Mouse (Mus musculus): ENCODE results near the gene Hba-a1.
"Not testable (repeated sequence)": the region's sequence is repeated elsewhere in the genome, so short reads cannot be mapped to it uniquely, and the experiment has no call there.

The Hba-a1 gene

DNA sequence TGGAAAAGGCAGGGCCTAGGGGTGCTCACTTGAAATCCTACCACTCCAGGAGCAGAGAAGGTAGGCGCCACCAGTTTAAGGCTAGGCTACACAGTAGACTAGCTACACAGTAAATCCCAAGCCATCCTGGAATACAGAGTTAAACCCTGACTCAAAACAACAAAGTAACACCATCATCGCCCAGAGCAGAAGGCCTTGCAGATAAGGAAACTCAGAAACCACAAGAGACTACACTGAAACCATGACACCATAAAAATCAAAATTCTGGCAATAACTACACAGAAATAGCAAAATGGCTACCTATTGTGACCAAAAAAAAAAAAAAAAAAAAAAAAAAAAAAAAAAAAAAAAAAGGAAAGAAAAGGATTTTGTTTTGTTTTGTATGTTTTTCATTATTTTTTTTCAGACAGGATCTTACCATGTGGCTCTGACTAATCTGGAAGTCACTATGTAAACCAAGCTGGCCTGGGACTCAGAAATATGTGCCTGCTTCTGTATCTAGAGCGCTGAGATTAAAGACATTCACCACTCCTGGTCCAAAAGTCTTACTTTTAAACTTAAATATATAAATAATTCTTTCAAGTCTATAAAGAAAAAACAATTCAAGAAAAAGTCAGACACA is 18.1 kb upstream of the Hba-a1 start:
- no peak for DNase-seq

DNA sequence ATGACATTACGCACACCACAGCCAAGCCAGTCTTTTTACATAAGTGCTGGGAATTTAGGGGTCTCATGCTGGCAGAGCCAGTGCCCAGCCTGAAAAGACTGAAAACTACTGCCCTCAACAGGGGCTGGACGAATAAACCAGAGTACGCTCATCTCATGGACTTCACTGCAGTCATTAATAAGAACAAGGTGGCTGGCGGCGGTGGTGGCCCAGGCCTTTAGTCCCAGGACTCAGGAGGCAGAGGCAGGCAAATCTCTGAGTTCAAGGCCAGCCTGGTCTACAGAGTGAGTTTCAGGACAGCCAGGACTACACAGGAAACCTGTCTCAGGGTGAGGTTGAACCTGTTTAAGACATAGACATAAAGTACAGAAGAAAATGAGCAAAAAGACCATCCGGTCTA is 17.1 kb upstream of the Hba-a1 start:
- no peak for DNase-seq

DNA sequence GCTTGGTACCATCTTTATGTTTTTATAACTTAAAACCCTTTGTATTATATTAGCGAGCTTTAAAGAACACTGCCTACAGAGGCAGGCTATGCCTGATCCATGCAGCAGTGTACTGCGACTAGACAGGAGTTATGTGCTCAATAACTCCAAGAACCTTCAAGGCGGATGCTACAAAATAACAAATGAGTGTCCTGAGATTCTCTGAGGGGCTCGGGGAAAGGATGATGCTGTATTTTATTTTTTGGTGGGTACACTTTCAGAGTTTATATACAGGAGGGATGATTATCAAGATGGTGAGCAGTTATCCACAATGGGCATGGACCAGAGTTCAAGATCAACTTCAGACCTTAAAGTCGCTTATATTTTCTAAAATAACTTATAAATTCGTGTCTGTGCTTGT is 16.5 kb upstream of the Hba-a1 start:
- DNase-seq: peak; percentile 6

DNA sequence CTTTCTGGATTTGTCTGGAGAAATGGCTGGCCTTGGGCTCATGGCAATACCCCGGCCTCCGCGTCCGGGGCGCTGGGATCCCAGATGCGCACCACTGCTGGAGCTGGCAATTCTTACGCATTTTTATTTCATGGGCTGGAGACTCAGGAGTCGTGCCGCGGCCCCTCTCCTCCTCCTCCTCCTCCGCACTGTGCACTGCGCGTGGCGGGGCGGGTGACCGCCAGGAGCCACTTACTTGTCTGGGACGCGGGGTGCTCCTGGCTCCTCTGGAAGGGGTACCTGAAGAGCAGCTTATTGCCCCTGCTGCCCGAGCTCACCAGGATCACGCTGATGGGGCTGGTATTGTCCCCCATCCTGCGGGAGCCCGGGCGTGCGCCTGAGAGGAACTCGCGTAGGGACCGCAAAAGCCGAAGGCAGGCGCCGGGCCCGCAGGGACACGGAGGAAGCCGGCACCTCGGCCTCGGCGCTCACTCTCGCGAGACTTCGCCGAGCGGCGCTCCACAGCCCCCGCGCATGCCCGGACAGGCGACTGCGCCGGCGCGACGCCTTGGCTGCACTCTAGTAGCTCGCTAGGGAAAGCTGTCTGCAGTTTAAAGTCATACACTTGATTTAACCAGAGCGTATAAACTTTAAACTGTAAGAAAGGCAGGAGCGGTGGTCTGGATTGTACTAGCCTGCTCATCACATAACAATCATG is 16.0 kb upstream of the Hba-a1 start, which contains the start of gene Nprl3:
Nprl3 (minus strand) TSS at position 520 of the 697 bp plus-strand sequence.
- peak; percentile 94 for DNase-seq

DNA sequence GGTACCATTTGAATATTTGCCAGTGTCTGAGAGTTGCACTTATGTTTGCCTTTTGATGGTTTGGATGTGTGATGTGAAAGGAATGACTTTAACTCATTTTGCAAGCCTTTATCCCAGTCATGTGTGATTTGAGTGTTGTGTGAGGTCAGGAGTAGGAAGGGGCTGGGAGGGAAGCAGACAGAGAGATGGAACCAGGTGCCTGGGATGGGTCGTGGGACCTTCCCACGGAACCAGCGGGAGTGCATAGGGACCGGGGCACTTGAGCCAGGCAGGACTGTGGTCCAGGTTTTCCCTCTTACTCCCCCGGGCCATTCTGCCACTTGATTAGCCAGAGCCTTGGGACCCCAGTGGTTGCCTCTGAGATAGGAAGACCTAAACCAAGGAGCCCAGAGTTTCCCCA is 15.3 kb upstream of the Hba-a1 start:
- peak; percentile 24 for DNase-seq

DNA sequence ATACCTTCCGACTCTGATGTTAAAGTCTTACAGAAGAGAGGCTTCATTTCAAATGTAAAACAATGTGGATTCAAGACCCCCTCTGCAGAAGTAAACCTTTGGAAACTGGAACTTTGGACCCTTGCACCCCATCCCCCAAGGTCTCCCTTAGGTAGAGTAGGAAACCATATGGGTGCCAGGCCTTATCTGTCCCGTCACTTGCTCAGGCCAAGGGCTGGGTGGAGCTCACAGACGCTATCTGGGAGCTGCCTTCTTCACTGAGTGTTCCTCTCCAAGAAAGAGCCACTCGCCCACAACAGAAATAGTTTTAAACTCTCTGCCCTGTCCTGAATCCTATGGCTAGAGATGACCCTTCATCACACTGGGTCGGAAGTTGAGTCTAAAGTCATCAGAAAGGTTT is 14.4 kb upstream of the Hba-a1 start:
- no peak for DNase-seq

DNA sequence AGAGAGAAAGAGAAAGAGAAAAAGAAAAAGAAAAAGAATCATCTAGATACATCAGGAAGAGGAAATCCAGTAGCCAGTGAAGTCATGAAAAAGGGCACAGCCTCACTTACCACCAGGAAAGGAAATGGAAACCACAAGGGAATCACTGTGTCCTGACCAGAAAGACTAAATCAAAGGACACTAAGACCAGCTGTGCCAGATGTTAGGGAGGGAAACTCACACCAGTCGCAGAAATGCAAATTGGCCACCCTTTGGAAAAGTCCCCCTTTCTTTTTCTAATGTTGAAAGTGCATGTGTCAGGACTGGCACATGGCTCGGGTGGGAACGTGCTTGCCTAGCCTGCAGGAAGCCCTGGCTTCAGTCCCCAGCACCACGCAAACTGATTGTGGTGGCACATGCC is 12.1 kb upstream of the Hba-a1 start:
- no peak for DNase-seq

DNA sequence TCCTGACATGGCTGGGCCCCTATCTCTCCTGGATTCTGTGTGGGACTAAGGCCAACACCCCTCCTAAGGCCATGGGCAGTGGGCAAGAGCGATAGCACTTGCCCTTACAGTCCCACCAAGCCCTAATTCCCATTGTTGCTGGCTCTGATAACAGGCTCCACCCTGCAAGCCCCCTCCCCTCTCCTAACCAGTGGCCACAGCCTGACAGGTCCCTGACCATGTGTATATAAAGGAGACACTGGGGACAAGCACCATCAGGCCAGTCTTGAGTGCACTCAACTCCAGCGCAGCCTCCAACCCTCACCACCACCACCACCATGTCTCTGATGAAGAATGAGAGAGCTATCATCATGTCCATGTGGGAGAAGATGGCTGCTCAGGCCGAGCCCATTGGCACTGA is 7.0 kb upstream of the Hba-a1 start, which contains the start of gene Hba-x:
Hba-x (plus strand) TSS at position 54 of the 400 bp plus-strand sequence.
- DNase-seq: no peak

DNA sequence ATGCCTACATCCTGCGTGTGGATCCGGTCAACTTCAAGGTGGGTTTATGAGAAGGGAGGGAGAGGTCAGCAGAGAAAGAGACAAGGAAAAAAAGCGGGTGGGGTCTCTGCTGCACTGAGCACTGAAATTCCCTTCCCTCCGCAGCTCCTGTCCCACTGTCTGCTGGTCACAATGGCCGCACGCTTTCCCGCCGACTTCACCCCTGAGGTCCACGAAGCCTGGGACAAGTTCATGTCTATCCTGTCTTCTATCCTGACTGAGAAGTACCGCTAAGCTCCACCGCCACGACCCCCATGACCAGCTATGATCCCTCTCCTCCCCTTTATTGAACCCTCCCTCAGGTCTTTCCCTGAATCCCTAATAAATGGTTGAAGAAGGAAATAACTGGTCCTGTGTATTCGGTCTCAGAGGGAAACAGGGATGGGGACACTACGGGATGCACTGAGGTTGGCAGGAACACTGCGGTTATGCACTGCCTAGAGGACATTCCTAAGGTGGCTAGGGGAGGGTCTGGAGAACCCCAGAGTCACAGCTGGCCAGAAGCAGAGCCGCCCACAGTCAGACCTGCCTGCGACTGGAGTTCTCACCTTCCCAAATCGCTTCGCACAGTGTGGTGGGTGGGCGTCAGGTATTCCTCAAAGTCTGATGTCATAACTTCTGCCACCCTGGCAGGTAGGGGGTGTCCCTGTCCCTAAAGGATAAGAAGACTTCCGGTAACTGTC is 5.4 kb upstream of the Hba-a1 start:
- DNase-seq: no peak

DNA sequence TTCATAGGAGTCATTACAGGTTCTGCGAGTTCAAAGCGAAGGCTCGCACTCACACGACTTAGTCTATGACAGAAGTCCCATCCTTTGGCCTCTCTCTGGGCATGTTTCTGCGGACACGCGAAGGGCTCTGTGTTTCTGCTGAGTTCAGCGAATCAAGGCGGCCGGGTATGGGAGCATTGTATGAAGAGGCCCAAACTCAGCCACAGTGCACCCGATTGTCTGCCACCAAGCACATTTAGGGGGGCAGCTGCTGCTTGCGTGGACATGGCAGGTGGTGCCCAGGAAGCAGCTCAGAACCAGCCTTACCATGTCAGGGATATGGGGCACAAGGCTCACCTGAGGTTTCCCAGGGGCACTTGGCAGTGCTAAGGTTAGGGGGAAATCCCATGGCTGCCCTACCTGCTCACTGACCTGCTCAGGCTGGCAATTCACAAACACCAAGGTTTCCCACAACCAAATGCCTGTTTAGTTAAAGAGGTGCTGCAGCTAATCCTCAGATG is 4.8 kb upstream of the Hba-a1 start:
- DNase-seq: no peak

DNA sequence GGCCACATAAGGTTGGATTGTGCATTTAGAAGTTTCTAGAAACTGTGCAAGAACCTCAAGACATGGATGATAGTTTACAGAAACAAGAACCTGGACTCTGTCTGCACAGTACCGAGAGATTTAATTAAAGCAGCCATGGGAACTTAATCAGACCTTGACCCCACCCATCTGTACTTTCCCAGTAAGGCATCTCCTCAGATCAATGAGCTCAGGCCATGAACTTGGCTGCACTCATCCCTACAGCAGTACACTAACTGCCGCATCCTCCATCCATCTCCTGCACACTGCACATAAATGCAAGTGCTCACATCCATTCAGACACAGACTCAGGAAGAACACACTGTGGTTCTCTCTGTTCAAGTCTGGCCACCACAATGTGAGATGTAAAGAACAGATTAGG is 2.7 kb upstream of the Hba-a1 start:
- no peak for DNase-seq

DNA sequence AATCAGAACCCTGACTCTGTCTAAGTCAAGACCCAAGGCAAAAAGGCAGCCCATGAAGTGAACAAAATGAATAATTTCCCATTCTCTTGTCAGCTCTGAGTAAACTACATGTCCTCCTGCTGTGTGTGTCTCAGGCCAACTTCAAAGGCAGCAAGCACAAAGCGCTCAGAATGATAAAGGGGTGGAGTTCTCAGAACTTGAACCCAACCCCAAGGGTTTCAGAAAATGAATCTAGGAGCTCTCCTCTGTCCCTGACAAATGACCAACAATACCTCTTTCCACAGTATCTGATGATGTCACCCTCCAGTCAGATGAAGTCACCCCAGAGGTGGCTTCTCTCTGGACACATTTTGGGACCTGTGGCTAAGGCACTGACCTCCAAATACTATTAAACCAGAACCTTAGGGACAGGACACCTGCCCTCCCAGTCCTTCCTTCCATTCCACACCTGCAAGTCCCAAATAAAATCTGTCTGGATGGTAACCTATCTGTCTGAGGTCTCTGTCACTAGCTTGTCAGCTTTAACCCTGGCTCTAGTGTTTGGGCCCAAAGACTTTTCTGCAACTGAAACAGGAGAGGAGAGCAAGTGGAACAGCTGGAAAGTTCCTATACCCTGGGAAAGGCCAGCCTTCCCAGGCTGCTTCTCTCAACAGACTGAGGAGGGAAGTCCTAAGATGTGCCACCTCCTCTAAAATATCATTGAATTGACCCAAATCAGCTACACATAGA is 1.7 kb upstream of the Hba-a1 start:
- DNase-seq: no peak

DNA sequence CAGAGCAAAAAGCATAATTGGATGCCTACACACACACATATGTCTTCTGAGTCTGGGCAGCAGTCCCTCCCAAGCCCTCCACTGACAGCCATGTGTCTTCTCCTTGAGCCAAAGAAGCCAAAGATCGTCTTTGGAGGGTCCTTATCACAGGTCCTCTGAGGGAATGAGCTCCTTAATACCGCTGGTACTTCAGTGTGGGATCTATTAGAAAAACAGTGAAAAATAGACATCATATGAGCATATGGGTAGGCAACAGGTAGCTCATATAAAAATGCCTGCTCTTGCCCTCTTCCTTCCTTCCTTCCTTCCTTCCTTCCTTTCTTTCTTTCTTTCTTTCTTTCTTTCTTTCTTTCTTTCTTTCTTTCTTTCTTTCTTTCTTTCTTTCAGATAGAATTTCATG is 1.3 kb downstream of the Hba-a1 start:
- DNase-seq: not testable (repeated sequence)

DNA sequence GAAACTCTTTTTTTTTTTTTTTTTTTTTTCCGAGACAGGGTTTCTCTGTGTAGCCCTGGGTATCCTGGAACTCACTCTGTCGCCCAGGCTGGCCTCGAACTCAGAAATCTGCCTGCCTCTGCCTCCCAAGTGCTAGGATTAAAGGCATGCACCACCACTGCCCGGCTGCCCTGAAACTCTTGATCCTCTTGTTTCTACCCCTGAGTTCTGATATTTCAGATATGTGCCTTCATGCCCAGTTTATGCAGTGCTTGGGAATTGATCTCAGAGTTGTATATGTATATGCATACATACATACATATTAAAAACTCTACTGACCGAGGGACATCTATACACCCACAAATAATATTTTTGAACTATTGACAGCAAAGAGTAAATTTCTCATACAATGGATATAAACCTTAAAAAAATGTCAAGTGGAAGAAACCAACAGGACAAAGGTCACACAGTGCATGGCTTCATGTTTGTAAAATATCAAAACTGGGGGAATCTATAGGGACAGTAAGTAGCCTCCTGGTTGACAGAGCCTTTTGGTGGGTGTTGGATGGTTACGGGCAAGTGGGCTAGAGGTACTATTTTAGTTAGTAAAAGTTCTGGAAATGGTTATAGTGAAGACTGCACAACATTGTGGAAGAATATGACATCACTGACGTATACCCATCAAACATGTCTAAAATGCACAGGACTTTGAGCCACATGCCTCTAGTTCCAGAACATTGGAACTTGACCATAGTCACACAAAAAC is 1.9 kb downstream of the Hba-a1 start:
- no peak for DNase-seq

DNA sequence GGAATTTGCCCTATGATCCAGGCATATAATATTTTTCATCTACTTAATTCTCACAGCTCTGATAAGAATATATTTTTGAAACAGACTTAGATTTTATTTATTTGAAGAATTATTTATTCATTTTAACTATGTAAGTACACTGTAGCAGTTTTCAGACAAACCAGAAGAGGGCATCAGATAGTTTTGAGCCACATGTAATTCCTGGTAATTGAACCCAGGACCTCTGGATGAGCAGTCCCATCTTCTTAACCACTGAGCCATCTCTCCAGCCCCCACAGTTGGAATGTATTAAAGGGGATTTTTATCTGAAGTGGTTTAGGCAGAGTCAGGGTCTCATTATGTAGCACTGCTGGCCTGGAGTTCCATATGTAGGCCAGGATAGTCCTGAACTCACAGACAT is 2.6 kb downstream of the Hba-a1 start:
- DNase-seq: not testable (repeated sequence)

DNA sequence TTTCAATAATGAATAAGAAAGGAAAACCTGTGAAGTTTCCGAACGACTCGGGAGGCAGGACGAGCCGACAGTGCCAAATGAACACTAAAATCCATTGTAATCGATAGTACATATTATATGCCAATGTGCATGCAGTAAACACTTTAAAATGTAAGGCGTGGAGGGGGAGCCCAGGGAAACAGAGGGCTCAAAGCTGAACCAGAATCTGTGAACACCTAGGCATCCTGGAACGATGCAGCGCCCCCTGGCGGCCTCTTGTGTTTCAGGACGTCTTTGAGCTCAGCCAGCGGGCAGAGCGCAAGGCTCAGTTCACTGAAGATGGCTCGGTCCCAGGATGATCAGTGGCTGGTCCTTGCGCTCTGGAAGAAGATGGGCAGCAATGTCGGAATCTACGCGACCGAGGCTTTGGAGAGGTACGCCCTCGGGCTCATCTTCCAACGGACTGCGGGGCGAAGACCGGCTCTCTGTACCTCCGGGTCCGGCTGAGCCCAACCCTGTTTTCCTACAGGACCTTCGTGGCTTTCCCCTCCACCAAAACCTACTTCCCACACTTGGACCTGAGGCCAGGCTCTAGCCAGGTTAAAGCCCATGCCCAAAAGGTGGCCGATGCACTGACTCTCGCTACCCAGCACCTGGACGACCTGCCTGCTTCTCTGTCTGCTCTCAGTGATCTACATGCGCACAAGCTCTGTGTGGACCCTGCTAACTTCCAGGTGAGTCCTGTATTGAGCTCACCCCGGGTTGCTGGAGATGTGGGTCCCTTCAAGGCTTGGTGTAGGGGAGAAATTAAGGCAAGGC is 3.6 kb downstream of the Hba-a1 start, which contains the start of gene Hbq1b:
Hbq1b (plus strand) TSS at position 271 of the 798 bp plus-strand sequence.
- peak; percentile 83 for DNase-seq

DNA sequence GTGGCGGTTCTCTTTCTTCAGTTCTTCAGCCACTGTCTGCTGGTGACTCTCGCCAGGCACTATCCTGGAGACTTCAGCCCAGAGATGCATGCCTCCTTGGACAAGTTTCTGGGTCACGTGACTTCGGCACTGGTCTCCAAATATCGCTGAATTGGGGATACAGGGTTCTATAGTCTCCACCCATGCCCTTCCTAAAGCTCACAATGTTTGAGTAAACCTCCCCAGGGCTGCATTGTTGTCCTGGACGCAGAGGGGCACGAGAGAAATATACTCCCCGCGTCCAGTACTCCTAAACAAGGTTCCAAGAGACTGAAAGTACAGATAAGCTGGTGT is 4.1 kb downstream of the Hba-a1 start:
- no peak for DNase-seq

DNA sequence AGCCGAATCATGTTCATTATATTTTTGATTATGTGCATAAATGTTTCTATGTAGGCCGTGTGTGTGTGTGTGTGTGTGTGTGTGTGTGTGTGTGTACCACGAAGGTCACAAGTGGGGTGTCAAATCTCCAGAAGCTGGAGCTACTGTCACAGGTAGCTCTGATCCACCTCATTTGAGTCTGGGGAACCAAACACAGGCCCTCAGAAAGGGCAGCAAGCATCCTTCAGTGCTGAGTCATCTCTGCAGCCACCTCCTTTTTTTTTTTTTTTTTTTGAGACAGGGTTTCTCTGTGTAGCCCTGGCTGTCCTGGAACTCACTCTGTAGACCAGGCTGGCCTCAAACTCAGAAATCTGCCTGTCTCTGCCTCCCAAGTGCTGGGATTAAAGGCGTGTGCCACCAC is 9.5 kb downstream of the Hba-a1 start:
- not testable (repeated sequence) for DNase-seq

DNA sequence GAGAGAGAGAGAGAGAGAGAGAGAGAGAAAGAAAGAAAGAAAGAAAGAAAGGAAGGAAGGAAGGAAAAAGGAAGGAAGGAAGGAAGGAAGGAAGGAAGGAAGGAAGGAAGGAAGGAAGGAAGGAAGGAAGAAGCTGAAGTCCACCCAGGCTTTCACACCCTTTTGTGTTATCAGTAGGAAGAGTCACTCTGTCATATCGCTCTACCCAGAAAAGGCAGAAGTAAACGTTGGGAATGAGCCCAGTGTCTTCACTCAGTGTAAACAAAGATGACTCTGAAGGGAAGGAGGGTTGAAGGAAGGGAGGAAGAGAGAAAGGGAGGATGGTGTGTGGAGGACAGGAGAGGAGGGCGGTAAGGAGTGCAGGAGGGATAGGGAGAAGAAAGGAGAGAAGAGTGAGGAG is 10.2 kb downstream of the Hba-a1 start:
- not testable (repeated sequence) for DNase-seq

DNA sequence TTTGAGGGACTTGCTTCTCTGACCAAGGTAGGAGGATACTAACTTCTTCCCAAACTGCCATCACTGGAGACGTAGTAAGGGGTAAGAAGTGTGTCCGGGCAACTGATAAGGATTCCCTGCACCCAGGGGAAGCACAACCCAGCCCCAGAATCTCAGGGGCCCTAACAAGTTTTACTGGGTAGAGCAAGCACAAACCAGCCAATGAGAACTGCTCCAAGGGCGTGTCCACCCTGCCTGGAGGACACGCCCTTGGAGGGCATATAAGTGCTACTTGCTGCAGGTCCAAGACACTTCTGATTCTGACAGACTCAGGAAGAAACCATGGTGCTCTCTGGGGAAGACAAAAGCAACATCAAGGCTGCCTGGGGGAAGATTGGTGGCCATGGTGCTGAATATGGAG is 12.9 kb downstream of the Hba-a1 start, which contains the start of gene Hba-a2:
Hba-a2 (plus strand) TSS at position 287 of the 400 bp plus-strand sequence.
- DNase-seq: not testable (repeated sequence)

DNA sequence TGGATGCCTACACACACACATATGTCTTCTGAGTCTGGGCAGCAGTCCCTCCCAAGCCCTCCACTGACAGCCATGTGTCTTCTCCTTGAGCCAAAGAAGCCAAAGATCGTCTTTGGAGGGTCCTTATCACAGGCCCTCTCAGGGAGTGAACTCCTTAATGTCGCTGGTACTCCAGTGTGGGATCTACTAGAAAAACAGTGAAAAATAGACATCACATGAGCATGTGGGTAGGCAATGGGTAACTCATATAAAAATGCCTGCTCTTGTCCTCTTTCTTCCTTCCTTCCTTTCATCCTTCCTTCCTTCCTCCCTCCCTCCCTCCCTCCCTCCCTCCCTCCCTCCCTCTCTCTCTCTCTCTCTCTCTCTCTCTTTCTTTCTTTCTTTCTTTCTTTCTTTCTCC is 14.1 kb downstream of the Hba-a1 start:
- DNase-seq: not testable (repeated sequence)

All from cerebellum, adult 8-10 months (tissue).